Mouse (Mus musculus): Measurements from ENCODE around the gene Hsbp1. TPM values are rescaled to one million over a fixed set of nuclear protein-coding genes. Genes with fewer than 3 reads are reported as not detected.
"Not testable (repeated sequence)": the region's sequence is repeated elsewhere in the genome, so short reads cannot be mapped to it uniquely, and the experiment has no call there.

Gene Hsbp1
- polyA plus RNA-seq, 2 experiments, result 54.1 to 78.0 TPM

GRCm38 (mm10) chr8:119358175-119358574, 13.9 kb downstream of the Hsbp1 start:
- H3K27me3 ChIP-seq (ENCODE audit: control insufficient read depth, insufficient read depth, low read length), result no peaks in the 10 kb centered on the region
- peaks cover 4 to 14% of the 10 kb centered on the region in 2 experiments for H3K4me1 ChIP-seq (replicated peaks; ENCODE audit: control insufficient read depth in 2 of 2, insufficient read depth in 2 of 2, low read length in 1 of 2)
- TF ChIP-seq EP300 (IDR thresholded peaks at IDR 0.05; ENCODE audit: low read depth) (no peak), CTCF (IDR thresholded peaks at IDR 0.05; ENCODE audit: low read depth) (no peak)
- 75% methylated on average over 7 of the region's 7 CpGs for WGBS (ENCODE audit: insufficient replicate concordance)
- H3K36me3 ChIP-seq (replicated peaks; ENCODE audit: control insufficient read depth, insufficient read depth, low read depth), result no peaks in the 10 kb centered on the region
- ATAC-seq (ENCODE audit: insufficient read depth) (no peak), DNase-seq (ENCODE audit: low read depth in 3 of 3, low spot score in 3 of 3) (no peak)
- H3K4me3 ChIP-seq (ENCODE audit: insufficient read depth in 1 of 2, low read depth in 2 of 2, low read length in 2 of 2), result no peak overlapping the region
- H3K9me3 ChIP-seq (ENCODE audit: control insufficient read depth, low read length), result no peaks in the 10 kb centered on the region
- H3K9ac ChIP-seq (replicated peaks), result no peak overlapping the region
- no peak overlapping the region for H3K27ac ChIP-seq
- no peak overlapping the region for H3K4me2 ChIP-seq (ENCODE audit: low read depth)

GRCm38 (mm10) chr8:119358836-119359235, 14.5 kb downstream of the Hsbp1 start:
- Histone ChIP-seq H3K4me1 (replicated peaks; ENCODE audit: control insufficient read depth in 2 of 2, insufficient read depth in 2 of 2, low read length in 1 of 2) (peaks cover 0 to 7% of the 10 kb centered on the region in 2 experiments; a peak in 3 of 4 replicates), H3K9me3 (ENCODE audit: control insufficient read depth, low read length) (no peaks in the 10 kb centered on the region), H3K4me3 (ENCODE audit: insufficient read depth in 1 of 2, low read depth in 2 of 2, low read length in 2 of 2) (no peak overlapping the region), H3K4me2 (ENCODE audit: low read depth) (no peak overlapping the region), H3K36me3 (replicated peaks; ENCODE audit: control insufficient read depth, insufficient read depth, low read depth) (no peaks in the 10 kb centered on the region), H3K27me3 (ENCODE audit: control insufficient read depth, insufficient read depth, low read length) (no peaks in the 10 kb centered on the region), H3K27ac (no peak overlapping the region), H3K9ac (replicated peaks) (no peak overlapping the region)
- no peak for DNase-seq (ENCODE audit: low read depth in 3 of 3, low spot score in 3 of 3)
- peak; percentile 41; the same call in 1 of the 2 replicates for ATAC-seq (ENCODE audit: insufficient read depth)
- 32% methylated on average over 14 of the region's 14 CpGs for WGBS (ENCODE audit: insufficient replicate concordance)
- TF ChIP-seq CTCF (IDR thresholded peaks at IDR 0.05; ENCODE audit: low read depth) (peak; percentile 93), EP300 (IDR thresholded peaks at IDR 0.05; ENCODE audit: low read depth) (no peak)

GRCm38 (mm10) chr8:119360686-119361295, 16.5 kb downstream of the Hsbp1 start:
- Histone ChIP-seq H3K9ac (replicated peaks) (no peak overlapping the region), H3K9me3 (ENCODE audit: control insufficient read depth, low read length) (no peaks in the 10 kb centered on the region), H3K27me3 (ENCODE audit: control insufficient read depth, insufficient read depth, low read length) (no peaks in the 10 kb centered on the region), H3K27ac (no peak overlapping the region), H3K4me3 (ENCODE audit: insufficient read depth in 1 of 2, low read depth in 2 of 2, low read length in 2 of 2) (no peak overlapping the region), H3K36me3 (replicated peaks; ENCODE audit: control insufficient read depth, insufficient read depth, low read depth) (no peaks in the 10 kb centered on the region), H3K4me2 (ENCODE audit: low read depth) (no peak overlapping the region), H3K4me1 (replicated peaks; ENCODE audit: control insufficient read depth in 2 of 2, insufficient read depth in 2 of 2, low read length in 1 of 2) (no peaks in the 10 kb centered on the region)
- DNase-seq (ENCODE audit: low read depth in 3 of 3, low spot score in 3 of 3) (no peak), ATAC-seq (ENCODE audit: insufficient read depth) (no peak)
- WGBS (ENCODE audit: insufficient replicate concordance), result 56% methylated on average over 8 of the region's 8 CpGs
- TF ChIP-seq EP300 (IDR thresholded peaks at IDR 0.05; ENCODE audit: low read depth) (no peak), CTCF (IDR thresholded peaks at IDR 0.05; ENCODE audit: low read depth) (no peak)

GRCm38 (mm10) chr8:119374716-119375115, 30.4 kb downstream of the Hsbp1 start:
- WGBS (ENCODE audit: insufficient replicate concordance), result 54% methylated on average over 9 of the region's 9 CpGs
- not testable (repeated sequence) for ATAC-seq (ENCODE audit: insufficient read depth)

GRCm38 (mm10) chr8:119378476-119378875, 34.2 kb downstream of the Hsbp1 start:
- DNase-seq (ENCODE audit: low read depth in 3 of 3, low spot score in 3 of 3) (no peak), ATAC-seq (ENCODE audit: insufficient read depth) (no peak)
- H3K27ac ChIP-seq, result no peak overlapping the region
- H3K27me3 ChIP-seq (ENCODE audit: control insufficient read depth, insufficient read depth, low read length), result no peaks in the 10 kb centered on the region
- 55% methylated on average over 7 of the region's 7 CpGs for WGBS (ENCODE audit: insufficient replicate concordance)
- no peaks in the 10 kb centered on the region for H3K4me1 ChIP-seq (replicated peaks; ENCODE audit: control insufficient read depth in 2 of 2, insufficient read depth in 2 of 2, low read length in 1 of 2)
- no peak overlapping the region for H3K9ac ChIP-seq (replicated peaks)
- H3K4me3 ChIP-seq (ENCODE audit: insufficient read depth in 1 of 2, low read depth in 2 of 2, low read length in 2 of 2), result no peak overlapping the region
- no peak overlapping the region for H3K4me2 ChIP-seq (ENCODE audit: low read depth)
- TF ChIP-seq CTCF (IDR thresholded peaks at IDR 0.05; ENCODE audit: low read depth), result no peak
- TF ChIP-seq EP300 (IDR thresholded peaks at IDR 0.05; ENCODE audit: low read depth), result no peak
- H3K9me3 ChIP-seq (ENCODE audit: control insufficient read depth, low read length), result no peaks in the 10 kb centered on the region
- H3K36me3 ChIP-seq (replicated peaks; ENCODE audit: control insufficient read depth, insufficient read depth, low read depth), result no peaks in the 10 kb centered on the region

More at GRCm38 (mm10) chr8:119374716-119375115, 30.4 kb downstream of the Hsbp1 start:
- H3K27me3 ChIP-seq (ENCODE audit: control insufficient read depth, insufficient read depth, low read length); H3K36me3 ChIP-seq (replicated peaks; ENCODE audit: control insufficient read depth, insufficient read depth, low read depth); H3K9me3 ChIP-seq (ENCODE audit: control insufficient read depth, low read length); H3K4me2 ChIP-seq (ENCODE audit: low read depth); H3K4me1 ChIP-seq (replicated peaks; ENCODE audit: control insufficient read depth in 2 of 2, insufficient read depth in 2 of 2, low read length in 1 of 2); DNase-seq (ENCODE audit: low read depth in 3 of 3, low spot score in 3 of 3); H3K9ac ChIP-seq (replicated peaks); H3K27ac ChIP-seq; H3K4me3 ChIP-seq (ENCODE audit: insufficient read depth in 1 of 2, low read depth in 2 of 2, low read length in 2 of 2): not testable (repeated sequence)
